Mouse (Mus musculus): ENCODE data around the gene Coq7. TPM values are rescaled to one million over a fixed set of nuclear protein-coding genes. Genes with fewer than 3 reads are reported as not detected.

Gene Coq7
- total and polyA plus RNA-seq, 3 experiments, result 12.9 to 32.3 (median 30.4) TPM

DNA sequence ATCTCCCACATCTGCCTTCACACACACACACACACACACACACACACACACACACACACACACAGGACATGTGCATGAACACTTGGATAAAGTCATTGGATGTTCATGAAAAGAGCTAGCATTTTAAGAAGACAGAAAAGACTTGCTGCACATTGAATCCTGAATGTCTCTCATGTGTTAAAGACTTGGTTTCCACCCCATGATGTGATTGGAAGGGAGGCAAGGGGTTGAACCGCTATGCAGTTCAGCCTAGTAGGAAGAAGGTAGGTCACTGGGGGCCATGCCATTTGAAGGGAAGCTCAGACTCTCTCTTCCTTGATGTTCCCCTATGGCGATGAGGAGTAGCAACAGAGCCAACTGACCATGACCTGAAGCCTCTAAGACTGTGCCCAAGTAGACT is 51.2 kb downstream of the Coq7 start:
- H3K36me3 ChIP-seq (replicated peaks), result no peaks in the 10 kb centered on the region
- DNase-seq (ENCODE audit: low spot score) (no peak), ATAC-seq (ENCODE audit: extremely low read depth, insufficient number of reproducible peaks, low FRiP score, poor library complexity, severe bottlenecking) (no peak)
- H3K4me1 ChIP-seq (ENCODE audit: insufficient read depth, low read depth, low read length), result no peaks in the 10 kb centered on the region
- no peaks in the 10 kb centered on the region for H3K9me3 ChIP-seq (replicated peaks)
- TF ChIP-seq GATA2 (IDR thresholded peaks at IDR 0.05; ENCODE audit: borderline replicate concordance, low read depth, low read length) (no peak), GATA1 (IDR thresholded peaks at IDR 0.05; ENCODE audit: borderline replicate concordance, low read length) (no peak), TAL1 (conservative IDR thresholded peaks at IDR 0.05; ENCODE audit: low read depth, low read length) (no peak), CTCF (IDR thresholded peaks at IDR 0.05; ENCODE audit: low read depth, low read length) (no peak), POLR2AphosphoS5 (IDR thresholded peaks at IDR 0.05; ENCODE audit: insufficient replicate concordance, low read depth, low read length) (no peak)
- H3K4me3 ChIP-seq (ENCODE audit: low read depth, low read length), result no peak overlapping the region
- no peaks in the 10 kb centered on the region for H3K27me3 ChIP-seq (ENCODE audit: insufficient read depth, low read length)

DNA sequence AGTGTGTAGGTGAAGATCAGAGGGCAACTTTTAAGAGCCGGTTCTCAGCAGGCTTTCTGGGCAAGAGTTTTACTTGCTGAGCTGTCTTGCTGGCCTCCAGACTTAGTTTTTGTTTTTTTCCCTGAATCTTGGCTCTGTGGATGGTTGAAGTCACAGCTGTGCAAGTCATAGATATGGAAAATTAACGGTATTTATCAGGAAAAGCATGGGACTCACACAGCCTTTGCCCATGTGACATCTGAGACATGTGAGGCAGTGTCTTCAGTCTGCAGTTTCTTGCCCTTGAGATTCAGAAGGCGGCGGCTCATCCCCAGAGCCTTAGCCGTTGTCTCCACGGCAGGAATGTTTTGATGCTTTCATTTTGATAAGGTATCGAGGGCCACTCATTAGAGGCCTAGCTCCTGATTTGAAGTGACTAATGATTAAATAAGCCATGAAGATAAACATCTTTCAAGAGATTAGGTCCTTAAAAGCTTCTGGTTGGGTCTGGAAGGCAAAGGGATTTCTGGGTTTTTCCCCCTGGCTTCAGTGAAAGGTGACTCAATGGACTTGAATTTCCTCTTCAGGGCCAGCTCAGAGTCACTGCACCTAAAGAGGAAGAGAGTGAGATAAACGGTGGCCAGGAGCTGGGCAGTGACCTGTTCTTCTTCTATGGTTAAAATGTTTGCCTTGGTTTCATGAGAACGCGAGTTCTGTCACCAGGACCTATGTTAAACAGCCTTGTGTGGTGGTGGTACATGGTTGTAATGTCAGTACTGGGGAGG is 51.9 kb downstream of the Coq7 start:
- H3K4me3 ChIP-seq (ENCODE audit: low read depth, low read length), result no peak overlapping the region
- DNase-seq (ENCODE audit: low spot score) (no peak), ATAC-seq (ENCODE audit: extremely low read depth, insufficient number of reproducible peaks, low FRiP score, poor library complexity, severe bottlenecking) (no peak)
- no peak for TF ChIP-seq POLR2AphosphoS5 (IDR thresholded peaks at IDR 0.05; ENCODE audit: insufficient replicate concordance, low read depth, low read length)
- TF ChIP-seq TAL1 (conservative IDR thresholded peaks at IDR 0.05; ENCODE audit: low read depth, low read length), result no peak
- no peak for TF ChIP-seq GATA2 (IDR thresholded peaks at IDR 0.05; ENCODE audit: borderline replicate concordance, low read depth, low read length)
- TF ChIP-seq GATA1 (IDR thresholded peaks at IDR 0.05; ENCODE audit: borderline replicate concordance, low read length), result no peak
- no peak for TF ChIP-seq CTCF (IDR thresholded peaks at IDR 0.05; ENCODE audit: low read depth, low read length)
- no peaks in the 10 kb centered on the region for H3K36me3 ChIP-seq (replicated peaks)
- no peaks in the 10 kb centered on the region for H3K4me1 ChIP-seq (ENCODE audit: insufficient read depth, low read depth, low read length)
- H3K9me3 ChIP-seq (replicated peaks), result no peaks in the 10 kb centered on the region
- H3K27me3 ChIP-seq (ENCODE audit: insufficient read depth, low read length), result no peaks in the 10 kb centered on the region

DNA sequence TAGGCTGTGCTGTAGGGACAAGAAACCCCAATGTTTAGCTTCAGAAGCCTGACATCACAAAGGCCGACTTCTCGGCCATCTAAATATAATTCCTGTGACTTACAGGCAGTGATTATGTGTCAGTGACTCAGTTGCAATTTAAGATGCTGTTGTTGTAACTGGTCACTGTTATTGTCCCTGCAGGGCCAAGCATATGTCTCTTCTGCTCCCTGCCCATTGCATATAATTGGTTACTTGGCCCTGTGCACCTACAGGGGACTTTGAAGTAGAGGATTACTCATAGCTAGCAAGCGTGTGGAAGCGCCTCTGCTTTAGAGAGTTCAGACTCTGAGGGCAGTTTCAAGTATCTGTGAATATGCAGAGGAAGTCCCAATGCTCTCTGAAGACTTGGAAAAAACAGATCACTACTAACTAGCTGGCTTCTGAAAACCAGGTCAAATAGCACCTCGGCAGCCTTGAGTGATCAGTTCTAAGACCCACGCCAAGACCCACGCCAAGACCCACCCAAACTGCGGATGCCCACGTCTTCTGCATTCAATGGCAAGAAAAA is 52.9 kb downstream of the Coq7 start:
- ATAC-seq (ENCODE audit: extremely low read depth, insufficient number of reproducible peaks, low FRiP score, poor library complexity, severe bottlenecking) (no peak), DNase-seq (ENCODE audit: low spot score) (no peak)
- no peaks in the 10 kb centered on the region for H3K4me1 ChIP-seq (ENCODE audit: insufficient read depth, low read depth, low read length)
- no peaks in the 10 kb centered on the region for H3K9me3 ChIP-seq (replicated peaks)
- no peaks in the 10 kb centered on the region for H3K27me3 ChIP-seq (ENCODE audit: insufficient read depth, low read length)
- TF ChIP-seq POLR2AphosphoS5 (IDR thresholded peaks at IDR 0.05; ENCODE audit: insufficient replicate concordance, low read depth, low read length) (no peak), GATA1 (IDR thresholded peaks at IDR 0.05; ENCODE audit: borderline replicate concordance, low read length) (no peak), GATA2 (IDR thresholded peaks at IDR 0.05; ENCODE audit: borderline replicate concordance, low read depth, low read length) (no peak), TAL1 (conservative IDR thresholded peaks at IDR 0.05; ENCODE audit: low read depth, low read length) (no peak), CTCF (IDR thresholded peaks at IDR 0.05; ENCODE audit: low read depth, low read length) (no peak)
- H3K4me3 ChIP-seq (ENCODE audit: low read depth, low read length), result no peak overlapping the region
- no peaks in the 10 kb centered on the region for H3K36me3 ChIP-seq (replicated peaks)

DNA sequence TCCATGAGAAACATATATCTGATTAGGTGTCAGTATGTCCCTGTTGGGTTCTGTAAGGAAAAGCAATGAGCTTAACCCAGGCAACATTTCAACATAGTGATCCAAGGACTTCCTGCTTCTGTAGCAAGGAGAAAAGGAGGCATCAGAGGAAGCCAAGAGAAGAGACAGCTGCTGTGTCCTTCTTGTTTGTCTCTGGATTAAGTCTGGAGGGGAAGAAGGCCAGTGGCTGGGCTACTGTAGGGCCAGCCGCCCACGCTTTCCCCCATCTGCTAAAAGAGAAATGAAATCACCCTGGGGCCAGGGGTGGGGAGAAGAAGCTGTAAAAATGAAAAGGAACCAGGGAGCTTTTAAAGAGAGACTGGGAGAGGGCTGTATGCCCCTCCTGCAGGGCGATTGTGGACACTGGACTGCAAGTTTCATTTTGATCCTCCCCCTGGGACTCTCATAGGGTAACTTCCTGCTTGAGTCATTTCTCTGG is 54.3 kb downstream of the Coq7 start:
- DNase-seq (ENCODE audit: low spot score) (no peak), ATAC-seq (ENCODE audit: extremely low read depth, insufficient number of reproducible peaks, low FRiP score, poor library complexity, severe bottlenecking) (no peak)
- Histone ChIP-seq H3K4me3 (ENCODE audit: low read depth, low read length) (no peak overlapping the region), H3K9me3 (replicated peaks) (no peaks in the 10 kb centered on the region), H3K4me1 (ENCODE audit: insufficient read depth, low read depth, low read length) (no peaks in the 10 kb centered on the region), H3K36me3 (replicated peaks) (no peaks in the 10 kb centered on the region), H3K27me3 (ENCODE audit: insufficient read depth, low read length) (no peaks in the 10 kb centered on the region)
- TF ChIP-seq CTCF (IDR thresholded peaks at IDR 0.05; ENCODE audit: low read depth, low read length), result no peak
- TF ChIP-seq TAL1 (conservative IDR thresholded peaks at IDR 0.05; ENCODE audit: low read depth, low read length), result no peak
- no peak for TF ChIP-seq GATA1 (IDR thresholded peaks at IDR 0.05; ENCODE audit: borderline replicate concordance, low read length)
- TF ChIP-seq GATA2 (IDR thresholded peaks at IDR 0.05; ENCODE audit: borderline replicate concordance, low read depth, low read length), result no peak
- no peak for TF ChIP-seq POLR2AphosphoS5 (IDR thresholded peaks at IDR 0.05; ENCODE audit: insufficient replicate concordance, low read depth, low read length)

DNA sequence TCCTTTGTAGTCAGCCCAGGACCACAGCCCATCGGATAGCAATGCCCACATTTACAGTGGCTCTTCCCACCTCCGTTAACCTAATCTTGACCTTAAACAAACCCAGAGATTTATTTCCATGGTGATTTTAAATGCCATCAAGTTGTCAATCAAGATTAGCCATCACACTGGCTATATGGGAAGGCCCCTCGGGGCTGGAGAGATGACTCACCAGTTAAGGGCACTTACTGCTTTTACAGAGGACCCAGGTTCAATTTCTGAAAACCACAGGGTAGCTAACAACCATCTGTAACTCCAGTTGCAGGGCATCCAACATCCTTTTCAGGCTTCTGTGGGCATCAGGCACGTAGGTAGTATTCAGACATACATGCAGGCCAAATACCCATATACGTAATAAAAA is 56.7 kb downstream of the Coq7 start:
- Histone ChIP-seq H3K9me3 (replicated peaks) (no peaks in the 10 kb centered on the region), H3K4me3 (ENCODE audit: low read depth, low read length) (no peak overlapping the region), H3K27me3 (ENCODE audit: insufficient read depth, low read length) (no peaks in the 10 kb centered on the region), H3K36me3 (replicated peaks) (no peaks in the 10 kb centered on the region), H3K4me1 (ENCODE audit: insufficient read depth, low read depth, low read length) (no peaks in the 10 kb centered on the region)
- no peak for TF ChIP-seq TAL1 (conservative IDR thresholded peaks at IDR 0.05; ENCODE audit: low read depth, low read length)
- TF ChIP-seq GATA2 (IDR thresholded peaks at IDR 0.05; ENCODE audit: borderline replicate concordance, low read depth, low read length), result no peak
- TF ChIP-seq POLR2AphosphoS5 (IDR thresholded peaks at IDR 0.05; ENCODE audit: insufficient replicate concordance, low read depth, low read length), result no peak
- TF ChIP-seq GATA1 (IDR thresholded peaks at IDR 0.05; ENCODE audit: borderline replicate concordance, low read length), result no peak
- TF ChIP-seq CTCF (IDR thresholded peaks at IDR 0.05; ENCODE audit: low read depth, low read length), result no peak
- DNase-seq (ENCODE audit: low spot score) (no peak), ATAC-seq (ENCODE audit: extremely low read depth, insufficient number of reproducible peaks, low FRiP score, poor library complexity, severe bottlenecking) (no peak)

DNA sequence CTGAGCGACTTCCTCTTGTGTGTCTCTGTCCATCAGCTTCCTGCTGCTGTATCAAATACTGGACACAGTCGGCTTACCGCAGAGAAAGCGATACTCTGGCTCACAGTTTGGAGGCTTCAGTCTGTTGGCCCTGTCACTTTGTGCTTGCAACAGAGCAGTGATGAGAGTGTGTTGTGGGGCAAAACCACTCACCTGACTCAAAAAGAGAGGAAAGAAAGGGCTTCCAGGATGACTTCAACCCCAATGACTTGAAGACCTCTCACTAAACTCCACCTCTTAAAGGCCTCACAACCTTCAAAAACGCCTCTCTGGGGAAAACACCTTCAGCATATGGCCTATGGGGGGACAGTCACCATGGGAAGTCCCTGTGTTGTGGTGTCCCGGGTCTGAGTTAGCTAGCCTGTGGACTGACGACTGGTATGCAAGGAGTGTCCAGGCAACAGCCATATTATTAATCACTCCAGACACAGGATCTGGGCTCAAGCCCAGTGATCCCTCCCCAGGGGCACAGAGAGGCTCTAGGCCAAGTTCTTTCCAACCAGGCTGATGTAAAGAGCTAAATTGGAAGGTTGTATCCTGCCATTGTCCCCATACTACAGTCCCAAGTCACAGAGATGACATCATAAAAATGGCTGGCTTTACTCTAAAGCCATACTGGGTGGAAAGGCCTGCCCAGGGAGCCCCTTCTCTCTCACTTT is 58.0 kb downstream of the Coq7 start:
- Histone ChIP-seq H3K27me3 (ENCODE audit: insufficient read depth, low read length) (no peaks in the 10 kb centered on the region), H3K36me3 (replicated peaks) (no peaks in the 10 kb centered on the region), H3K4me1 (ENCODE audit: insufficient read depth, low read depth, low read length) (no peaks in the 10 kb centered on the region), H3K9me3 (replicated peaks) (no peaks in the 10 kb centered on the region), H3K4me3 (ENCODE audit: low read depth, low read length) (no peak overlapping the region)
- DNase-seq (ENCODE audit: low spot score), result no peak
- no peak for ATAC-seq (ENCODE audit: extremely low read depth, insufficient number of reproducible peaks, low FRiP score, poor library complexity, severe bottlenecking)
- TF ChIP-seq GATA2 (IDR thresholded peaks at IDR 0.05; ENCODE audit: borderline replicate concordance, low read depth, low read length) (no peak), TAL1 (conservative IDR thresholded peaks at IDR 0.05; ENCODE audit: low read depth, low read length) (no peak), POLR2AphosphoS5 (IDR thresholded peaks at IDR 0.05; ENCODE audit: insufficient replicate concordance, low read depth, low read length) (no peak), CTCF (IDR thresholded peaks at IDR 0.05; ENCODE audit: low read depth, low read length) (no peak), GATA1 (IDR thresholded peaks at IDR 0.05; ENCODE audit: borderline replicate concordance, low read length) (no peak)

Data from G1E (cell line).